Mouse (Mus musculus) common myeloid progenitor, adult 5-6 weeks (primary cell): ENCODE results near the gene Cyth4. TPM values are rescaled to one million over a fixed set of nuclear protein-coding genes. Genes with fewer than 3 reads are reported as not detected.

Source experiments
- ATAC-seq: replicated peaks from 2 replicates; pipeline ENCODE4 v1.8.0; 2016; ENCODE audit warnings: low read depth, mild to moderate bottlenecking, moderate TSS enrichment, inconsistent platforms; ENCODE audit not compliant: poor library complexity, severe bottlenecking
- total RNA-seq: library from RNA; stranded (forward); fragments of 200-1000, 187-1606 nt; gene quantifications from 2 replicates; pipeline ENCODE4 v1.2.3, GENCODE M21; 2017

Cyth4 gene
- total RNA-seq, 1 experiment from 2014 or later = 36.3 TPM

- ATAC-seq = peak; percentile 57
These were observed 10.6 kb downstream of the Cyth4 start for GRCm38 (mm10) chr15:78607463-78607862.

DNA sequence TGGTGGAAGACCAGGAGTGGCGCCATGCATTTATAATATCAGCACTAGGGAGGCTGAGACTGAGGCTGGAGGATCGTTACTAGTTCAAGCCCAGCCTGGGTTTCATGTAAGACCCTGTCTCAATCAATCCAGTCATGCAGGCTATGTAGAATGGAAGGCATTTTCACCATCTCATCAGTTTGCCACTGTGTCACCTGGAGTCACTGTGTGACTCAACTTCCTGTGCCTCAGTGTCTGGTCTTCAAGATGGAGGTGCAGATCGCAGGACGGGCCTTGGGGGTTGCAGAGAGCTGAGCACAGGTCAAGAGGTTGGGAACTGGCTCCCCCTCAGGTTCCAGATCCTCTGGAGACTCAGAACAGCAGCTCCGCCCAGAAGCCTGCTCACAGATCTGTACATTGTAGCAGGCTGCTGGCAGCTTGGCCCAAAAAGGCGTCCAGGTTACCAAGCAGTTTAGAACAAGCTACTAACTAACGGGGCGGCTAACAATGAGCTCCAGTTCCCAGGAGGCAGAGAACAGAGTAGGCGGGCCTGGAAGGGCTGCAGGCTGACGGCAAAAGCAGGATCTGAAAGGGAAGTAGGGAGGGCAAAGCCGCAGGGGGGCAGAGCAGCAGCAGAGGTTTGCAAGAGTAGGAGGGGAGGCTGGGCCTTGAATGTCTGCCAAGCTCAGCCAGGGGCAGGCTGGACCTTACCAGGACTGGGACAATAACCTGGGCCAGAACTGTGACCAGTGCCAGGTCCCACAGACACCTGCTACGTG lies 14.0 kb downstream of the Cyth4 start:
- no peak for ATAC-seq

GRCm38 (mm10) chr15:78614536-78614935 lies 17.7 kb downstream of the Cyth4 start:
- ATAC-seq = no peak

DNA sequence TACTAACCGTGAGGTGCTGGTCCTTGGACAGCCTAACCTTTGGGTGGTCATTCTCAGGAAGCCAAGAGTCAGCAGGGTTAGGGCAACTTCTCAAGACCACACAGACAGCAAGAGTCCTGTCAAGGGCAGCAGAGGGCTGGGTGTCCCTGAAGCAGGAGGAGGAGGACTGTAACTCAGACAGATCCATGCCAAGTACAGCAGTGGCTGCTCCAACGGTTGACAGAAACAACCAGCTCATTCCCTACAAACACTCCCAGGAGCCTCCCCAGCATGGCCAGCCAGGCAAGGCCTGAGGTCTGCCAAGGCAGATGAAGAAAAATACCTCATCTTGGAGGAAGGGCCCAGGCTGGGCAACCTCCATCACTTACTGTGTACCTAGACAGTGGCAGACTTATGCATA lies 20.1 kb downstream of the Cyth4 start:
- no peak for ATAC-seq

DNA sequence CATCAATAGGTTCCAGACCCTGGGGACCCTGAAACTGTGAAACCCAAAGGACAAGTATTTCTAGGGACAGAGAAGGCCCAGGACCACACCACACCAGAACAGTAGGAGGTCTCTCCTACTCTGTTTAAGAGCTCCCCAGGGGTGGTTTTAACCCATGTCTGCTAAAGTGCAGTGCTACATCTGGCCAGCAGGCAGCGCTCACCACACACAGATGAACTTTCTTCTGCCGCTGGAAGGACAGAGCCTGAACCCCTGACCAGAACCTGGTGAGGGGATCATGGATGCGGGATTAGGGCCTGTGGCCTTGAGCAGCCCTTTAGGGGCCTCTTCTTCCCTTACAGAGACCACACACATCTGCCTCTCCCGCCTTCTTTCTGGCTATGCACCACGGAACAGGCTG lies 26.6 kb downstream of the Cyth4 start:
- peak; percentile 76 for ATAC-seq

- ATAC-seq = 0 out of 2 replicates have a peak, but pooled peaks have one; percentile 34
These were observed 27.6 kb downstream of the Cyth4 start for GRCm38 (mm10) chr15:78624431-78624950.

DNA sequence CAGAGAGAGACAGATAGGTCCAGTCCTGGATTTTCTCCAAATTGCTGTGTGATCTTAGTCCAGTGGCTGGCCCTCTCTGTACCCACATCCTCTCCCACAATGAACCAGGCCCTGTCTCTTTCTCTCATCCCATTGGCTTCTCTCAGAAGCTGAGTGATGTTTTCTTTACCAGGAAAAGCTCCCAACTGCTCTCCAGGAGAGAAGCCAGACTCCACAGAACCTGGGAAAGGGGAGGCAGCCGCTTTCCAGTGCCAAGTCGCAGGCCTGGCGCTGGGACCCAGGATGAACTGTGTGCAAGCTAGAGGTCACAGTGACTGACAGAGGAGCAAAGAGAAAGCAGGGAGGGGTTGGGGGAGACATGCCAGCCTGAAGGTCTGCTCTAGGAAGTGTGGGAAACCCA lies 28.1 kb downstream of the Cyth4 start:
- no peak for ATAC-seq

DNA sequence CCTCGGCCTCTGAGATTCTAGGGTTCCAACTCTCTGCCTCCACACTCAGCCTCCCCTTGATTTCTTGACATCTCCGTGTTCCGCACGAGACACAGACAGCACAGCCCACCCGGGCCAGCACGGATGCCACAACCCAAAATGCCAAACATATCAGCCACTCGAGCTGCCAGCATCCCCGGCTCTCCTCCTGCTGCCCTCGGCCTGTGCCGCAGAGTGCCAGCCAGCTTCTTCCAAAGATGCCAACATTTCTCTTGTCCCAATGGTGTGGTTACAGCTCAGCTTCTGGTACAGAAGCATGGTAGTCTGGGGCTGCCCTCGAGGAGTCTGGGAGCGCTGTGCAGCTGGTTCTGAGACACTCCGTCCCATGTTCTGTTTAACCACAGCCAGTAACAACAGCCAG lies 29.4 kb downstream of the Cyth4 start:
- no peak for ATAC-seq

DNA sequence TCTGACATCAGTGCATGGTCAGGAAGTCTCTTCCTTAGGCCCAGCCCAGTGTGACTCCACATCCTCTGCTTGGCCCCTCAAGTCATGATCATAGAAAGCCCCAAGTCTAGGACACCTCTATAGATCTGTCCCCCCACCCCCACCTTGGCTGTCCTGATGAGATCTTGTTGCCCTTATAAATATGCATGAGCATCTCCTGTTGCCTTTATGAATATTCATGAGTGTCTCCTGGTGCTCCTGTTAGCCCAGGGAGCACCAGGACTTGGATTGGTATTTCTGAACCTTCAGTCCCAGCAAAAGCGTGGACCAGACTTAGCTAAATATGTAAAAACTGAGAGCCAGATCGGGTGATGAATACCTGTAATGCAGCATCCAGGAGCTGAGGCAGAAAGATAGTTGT lies 35.5 kb downstream of the Cyth4 start:
- no peak for ATAC-seq

- no peak for ATAC-seq
These were observed 36.6 kb downstream of the Cyth4 start for GRCm38 (mm10) chr15:78633413-78633812.

- no peak for ATAC-seq
These were observed 37.4 kb downstream of the Cyth4 start for GRCm38 (mm10) chr15:78634095-78634737.

DNA sequence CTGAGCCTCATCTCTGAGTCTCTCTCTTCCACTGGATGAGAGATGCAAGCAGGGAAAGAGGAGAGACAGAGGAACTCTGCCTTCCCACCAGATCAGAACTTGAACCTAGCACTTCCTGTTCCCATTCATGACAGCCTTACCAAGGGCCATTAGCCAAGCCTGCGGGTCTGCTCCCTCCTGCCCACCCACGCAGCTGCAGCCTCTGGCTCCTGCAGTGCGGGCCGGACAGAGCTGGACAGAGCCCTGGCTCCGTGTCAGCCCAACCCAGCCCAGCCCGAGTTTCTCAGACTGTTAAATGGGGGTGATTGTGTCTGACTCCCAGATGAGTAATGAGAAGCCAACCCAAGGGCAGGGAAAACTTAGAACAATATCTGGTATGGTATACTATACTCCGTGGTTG lies 38.4 kb downstream of the Cyth4 start:
- no peak for ATAC-seq

GRCm38 (mm10) chr15:78643633-78644032 lies 46.8 kb downstream of the Cyth4 start:
- ATAC-seq = no peak

DNA sequence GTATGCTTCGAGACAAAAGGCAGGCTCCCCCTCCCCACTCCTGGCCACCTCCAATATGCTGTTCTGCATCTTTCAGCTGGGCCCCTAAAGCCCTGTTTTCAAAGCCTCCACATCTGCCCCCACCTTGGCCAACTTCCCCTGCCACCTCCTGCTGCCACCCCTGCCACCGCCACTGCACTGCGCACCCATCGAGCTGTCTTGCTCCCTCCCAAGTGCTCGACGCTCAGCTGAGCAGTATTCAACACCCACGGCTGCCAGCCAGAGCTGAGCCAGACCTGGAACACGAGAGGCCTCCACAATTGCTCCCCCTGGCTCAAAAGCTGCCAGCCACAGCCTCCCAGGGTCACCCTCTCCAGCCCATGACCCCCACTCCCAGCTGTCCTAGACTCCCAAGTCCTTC lies 47.8 kb downstream of the Cyth4 start:
- ATAC-seq = no peak

- no peak for ATAC-seq
These were observed 50.9 kb downstream of the Cyth4 start for GRCm38 (mm10) chr15:78647746-78648145.

DNA sequence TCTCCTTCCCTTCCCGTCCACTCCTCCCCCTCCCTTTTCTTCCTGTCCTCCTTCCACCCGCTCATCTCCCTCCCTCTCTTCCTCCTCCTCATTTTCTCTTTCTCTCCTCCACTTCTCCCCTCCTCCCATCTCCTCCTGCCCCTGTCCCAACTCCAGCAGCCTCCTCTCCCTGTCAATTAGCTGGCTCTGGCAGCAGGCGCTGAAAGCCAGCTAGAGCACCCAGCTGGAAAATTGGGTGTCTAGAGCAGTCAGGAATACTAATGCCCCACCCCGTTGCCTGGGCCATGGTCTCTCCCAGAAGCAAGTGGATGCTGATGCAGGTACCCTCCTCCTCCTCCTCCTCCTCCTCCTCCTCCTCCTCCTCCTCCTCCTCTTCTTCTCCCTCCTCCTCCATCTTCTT lies 54.3 kb downstream of the Cyth4 start:
- ATAC-seq = no peak

- no peak for ATAC-seq
These were observed 67.4 kb downstream of the Cyth4 start for GRCm38 (mm10) chr15:78664268-78664667.

DNA sequence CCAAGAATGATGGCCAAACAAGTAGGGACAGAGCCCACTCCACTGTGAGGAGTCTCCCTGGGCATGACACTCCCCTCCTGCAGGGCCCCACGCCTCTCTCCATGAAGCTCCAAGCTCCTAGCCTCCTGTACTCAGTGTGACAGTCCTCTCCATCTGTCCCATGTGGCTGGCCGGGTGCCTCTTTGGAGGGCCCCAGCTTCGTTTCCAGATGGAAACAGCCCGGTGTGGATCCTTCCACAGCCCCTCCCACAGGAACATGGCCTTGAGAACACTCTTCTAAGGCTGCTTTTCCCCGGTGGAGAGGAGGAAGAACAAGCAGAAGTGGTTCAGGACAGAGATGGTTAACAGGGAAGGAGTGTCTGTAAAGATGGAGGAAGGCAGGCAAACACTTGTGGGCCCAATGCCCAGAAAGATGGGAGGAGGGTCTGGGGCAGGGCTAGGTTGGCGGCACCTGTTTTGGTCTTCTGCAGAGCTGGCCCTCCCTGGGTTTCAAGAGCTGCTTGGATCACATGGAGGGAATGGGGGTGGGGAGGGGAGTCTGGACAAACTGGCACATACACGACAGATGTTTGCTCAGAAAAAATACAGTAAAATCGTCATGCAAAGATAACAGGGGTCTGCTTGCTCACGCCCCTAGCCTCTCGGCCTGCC lies 72.5 kb downstream of the Cyth4 start:
- ATAC-seq = no peak

GRCm38 (mm10) chr15:78670341-78670740 lies 73.5 kb downstream of the Cyth4 start:
- ATAC-seq = peak; percentile 36
